Mouse (Mus musculus) CD4-positive naive resting alpha-beta T cell, adult 76 days (primary cell): ENCODE results near the gene Calcoco1. TPM values are rescaled to one million over a fixed set of nuclear protein-coding genes. Genes with fewer than 3 reads are reported as not detected.

Source experiments
- total RNA-seq: library from RNA; stranded (reverse); gene quantifications from one replicate; pipeline ENCODE4 v1.2.4, GENCODE M21; 2023

Gene Calcoco1
- 41.9 TPM for total RNA-seq

DNA sequence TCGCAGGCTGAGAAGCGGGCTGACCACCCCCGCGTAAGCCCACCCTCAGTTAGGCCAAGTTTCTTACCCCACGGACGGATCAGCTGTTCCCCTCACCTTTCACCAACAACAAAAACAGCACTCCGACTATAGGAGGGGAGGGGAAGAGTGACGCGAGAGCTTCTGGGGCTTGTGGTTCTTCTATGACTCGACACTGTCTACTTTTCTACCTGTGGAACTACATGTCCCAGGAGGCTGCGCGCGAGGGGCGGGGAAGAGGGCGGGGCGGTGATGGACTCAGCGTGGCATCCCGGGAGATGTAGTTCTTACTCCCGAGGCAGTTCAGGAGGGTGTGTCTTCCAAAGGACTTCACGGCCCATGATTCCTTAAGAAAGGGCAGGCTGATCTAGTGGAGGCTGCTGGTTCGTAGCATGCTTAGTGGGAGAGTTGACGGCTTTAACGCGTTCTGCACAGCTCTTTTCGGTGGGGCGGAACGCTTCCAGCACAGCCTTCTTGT lies at the start of gene Calcoco1:
Gene Calcoco1 (minus strand): TSS at position 199 of the 496 bp plus-strand sequence.

DNA sequence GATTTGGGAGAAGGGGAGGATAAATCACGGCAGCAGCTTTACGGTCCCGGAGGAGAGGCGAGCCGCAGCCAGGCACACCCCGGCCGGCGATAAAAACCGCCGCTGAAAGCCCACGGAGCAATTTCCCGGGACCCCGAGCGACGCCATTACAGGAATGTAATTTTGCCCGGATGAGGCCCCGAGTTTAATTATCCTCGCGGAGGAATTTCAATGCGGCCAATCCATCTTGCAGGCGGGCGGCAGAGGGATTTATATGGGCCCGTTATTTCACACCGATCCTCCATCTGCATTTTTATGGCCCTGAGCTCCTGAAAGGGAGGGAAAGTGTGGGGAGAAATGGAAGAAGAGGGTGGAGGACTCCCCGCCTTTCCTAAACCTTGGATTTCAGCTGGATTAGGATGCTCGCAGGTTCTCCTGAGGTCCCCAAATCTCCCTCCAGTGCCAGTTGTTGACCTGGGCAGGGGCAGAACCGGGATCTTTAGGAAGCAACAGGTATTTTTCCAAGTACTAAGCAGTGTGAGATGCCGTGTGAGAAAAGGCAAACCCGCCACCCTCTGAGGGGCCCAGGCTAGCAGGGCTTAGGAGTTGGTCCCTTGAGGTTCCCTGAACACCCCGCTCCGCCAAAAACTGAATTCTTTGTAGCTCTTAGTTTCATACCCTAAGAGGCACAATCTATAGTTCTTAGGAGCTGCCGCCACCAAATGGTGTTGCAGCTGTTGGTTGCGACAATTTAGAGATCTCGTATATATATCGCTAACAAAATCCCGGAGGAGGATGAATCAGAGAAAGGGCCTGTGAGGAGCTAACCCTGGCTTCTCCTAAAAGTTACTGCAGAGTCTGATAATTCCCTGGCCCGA lies 49.5 kb downstream of the Calcoco1 start, which contains the start of gene Atp5g2:
Gene Atp5g2 (minus strand): TSS at position 138 of the 857 bp plus-strand sequence.

Other genes with a start within 250 kb of the Calcoco1 start
- 43.5 TPM for gene Gm10337, start 218.5 kb downstream of the Calcoco1 start, total RNA-seq
- 3.7 TPM for gene Map3k12, start 205.1 kb downstream of the Calcoco1 start, total RNA-seq
- 55.4 TPM for gene Tarbp2, start 204.0 kb downstream of the Calcoco1 start, total RNA-seq
- 24.7 TPM for gene Npff, start 197.2 kb downstream of the Calcoco1 start, total RNA-seq
- gene Gm28047, start 97.1 kb downstream of the Calcoco1 start, total RNA-seq, result not detected
- gene Atf7, start 96.7 kb downstream of the Calcoco1 start, total RNA-seq, result 106 TPM
- 6.5 TPM for gene Atp5g2, start 49.8 kb downstream of the Calcoco1 start, total RNA-seq
- gene Hoxc13, start 198.9 kb upstream of the Calcoco1 start, total RNA-seq, result not detected
- gene Hoxc12, start 214.6 kb upstream of the Calcoco1 start, total RNA-seq, result not detected
- not detected for gene Hoxc11, start 232.2 kb upstream of the Calcoco1 start, total RNA-seq
- gene Hoxc10, start 244.6 kb upstream of the Calcoco1 start, total RNA-seq, result not detected
- not detected for gene Hoxc5, start 245.3 kb upstream of the Calcoco1 start, total RNA-seq